Mouse (Mus musculus) spleen, adult 2 months (tissue): ENCODE results near the gene Gm10721.
"Not testable (repeated sequence)": the region's sequence is repeated elsewhere in the genome, so short reads cannot be mapped to it uniquely, and the experiment has no call there.

Experiments used
- CTCF ChIP-seq: fragments of 200-500 bp; IDR thresholded peaks from 2 replicates; pipeline ENCODE4 v1.5.1; 2011; ENCODE audit warnings: mild to moderate bottlenecking, inconsistent platforms; ENCODE audit not compliant: insufficient read depth, insufficient read length, insufficient replicate concordance; ENCODE audit errors: extremely low read depth
- POLR2A ChIP-seq: fragments of 200-500 bp; IDR thresholded peaks from 2 replicates; pipeline ENCODE4 v1.6.1; 2011; ENCODE audit warnings: low read depth, low read length, inconsistent platforms

DNA sequence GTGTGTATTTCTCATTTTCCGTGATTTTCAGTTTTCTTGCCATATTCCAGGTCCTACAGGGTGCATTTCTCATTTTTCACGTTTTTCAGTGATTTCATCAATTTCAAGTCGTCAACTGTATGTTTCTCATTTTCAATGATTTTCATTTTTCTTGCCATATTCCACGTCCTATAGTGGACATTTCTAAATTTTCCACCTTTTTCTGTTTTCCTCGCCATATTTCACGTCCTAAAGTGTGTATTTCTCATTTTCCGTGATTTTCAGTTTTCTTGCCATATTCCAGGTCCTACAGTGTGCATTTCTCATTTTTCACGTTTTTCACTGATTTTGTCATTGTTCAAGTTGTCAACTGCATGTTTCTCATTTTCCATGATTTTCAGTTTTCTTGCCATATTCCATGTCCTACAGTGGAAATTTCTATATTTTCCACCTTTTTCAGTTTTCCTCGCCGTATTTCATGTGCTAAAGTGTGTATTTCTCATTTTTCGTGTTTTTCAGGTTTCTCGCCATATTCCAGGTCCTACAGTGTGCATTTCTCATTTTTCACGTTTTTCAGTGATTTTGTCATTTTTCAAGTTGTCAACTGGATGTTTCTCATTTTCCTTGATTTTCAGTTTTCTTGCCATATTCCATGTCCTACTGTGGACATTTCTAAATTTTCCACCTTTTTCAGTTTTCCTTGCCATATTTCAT lies 9.5 kb downstream of the Gm10721 start:
- TF ChIP-seq CTCF, POLR2A: not testable (repeated sequence)
